Mouse (Mus musculus) intestine, postnatal 0 days (tissue): Measurements from ENCODE around the gene Olfr571. TPM values are rescaled to one million over a fixed set of nuclear protein-coding genes. Genes with fewer than 3 reads are reported as not detected.

Source experiments
- ATAC-seq: fragments of 200-750 bp; cut with Nextera tagmentation; 2 replicates; pipeline ENCODE4 v1.8.0; 2017; ENCODE audit warnings: mild to moderate bottlenecking, moderate TSS enrichment, moderate library complexity
- H3K27ac ChIP-seq: fragments of 300-500 bp; sonication (generic); 2 replicates; pipeline ENCODE4 v1.5.1; 2014; ENCODE audit warnings: mild to moderate bottlenecking, low read depth, low read length, moderate library complexity
- H3K27me3 ChIP-seq: fragments of 300-500 bp; sonication (generic); replicated peaks from 2 replicates; pipeline ENCODE4 v1.6.1; 2014; ENCODE audit warnings: low read length, mixed read lengths; ENCODE audit not compliant: control insufficient read depth, insufficient read depth
- H3K36me3 ChIP-seq: fragments of 300-500 bp; sonication (generic); 2 replicates; pipeline ENCODE4 v1.6.1; 2014; ENCODE audit warnings: mild to moderate bottlenecking, moderate library complexity; ENCODE audit not compliant: control insufficient read depth, insufficient read depth
- H3K4me1 ChIP-seq: fragments of 300-500 bp; sonication (generic); replicated peaks from 2 replicates; pipeline ENCODE4 v1.6.1; 2014; ENCODE audit warnings: antibody characterized with exemption, low read length, mixed read lengths; ENCODE audit not compliant: control insufficient read depth, insufficient read depth
- H3K4me2 ChIP-seq: fragments of 300-500 bp; sonication (generic); replicated peaks from 2 replicates; pipeline ENCODE4 v1.6.1; 2014; ENCODE audit warnings: low read depth, mild to moderate bottlenecking, moderate library complexity
- H3K4me3 ChIP-seq: fragments of 300-500 bp; sonication (generic); 2 replicates; pipeline ENCODE4 v1.5.1; 2014; ENCODE audit warnings: low read depth, low read length
- H3K9ac ChIP-seq: fragments of 300-500 bp; sonication (generic); 2 replicates; pipeline ENCODE4 v1.6.1; 2014; ENCODE audit warnings: mild to moderate bottlenecking, low read depth, low read length
- H3K9me3 ChIP-seq: fragments of 300-500 bp; sonication (generic); 2 replicates; pipeline ENCODE4 v1.6.1; 2016; ENCODE audit warnings: mixed run types; ENCODE audit not compliant: control insufficient read depth
- CTCF ChIP-seq: sonication (generic); IDR thresholded peaks from 2 replicates; pipeline ENCODE4 v1.5.1; 2016; ENCODE audit warnings: low read depth, mild to moderate bottlenecking, control low read depth, antibody characterized with exemption, moderate library complexity
- WGBS: fragments of 180-500 bp; shearing (Covaris S2); extraction: QIAGEN DNeasy Blood & Tissue Kit; methylation state at CpG from one replicate; pipeline ENCODE4 v1.1.7; 2014; 5-methylcytosine and 5-hydroxymethylcytosine counted together
- polyA plus RNA-seq: library from polyadenylated mRNA; unstranded; fragments of >200 nt; fragmentation: Nextera tagmentation; extraction: Ambion mirVana; gene quantifications from 2 replicates; pipeline ENCODE4 v1.2.1, GENCODE M21; 2015

The Olfr571 gene
- polyA plus RNA-seq, 1 experiment from 2014 or later = not detected

DNA sequence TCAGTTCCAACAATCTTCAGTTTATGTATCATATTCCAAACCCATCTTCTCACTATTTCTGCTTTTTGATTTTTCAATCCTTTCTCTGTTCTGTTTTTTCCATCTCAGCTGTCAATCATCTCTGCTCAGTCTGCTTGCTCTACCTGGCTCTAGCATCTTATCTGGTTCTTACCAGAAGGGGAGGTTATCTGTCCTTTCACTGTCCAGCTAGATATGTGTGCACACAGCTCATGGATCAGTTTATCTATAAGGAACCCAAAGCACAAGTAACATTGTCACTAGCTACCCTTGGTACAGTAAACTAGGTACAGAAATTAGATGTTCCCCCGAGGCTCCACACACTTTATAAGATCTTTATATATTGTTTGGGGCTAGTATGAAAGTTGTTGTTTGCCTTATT is 26.1 kb upstream of the Olfr571 start:
- 86% methylated on average over 1 of the region's 1 CpGs for WGBS
- TF ChIP-seq CTCF = no peak

DNA sequence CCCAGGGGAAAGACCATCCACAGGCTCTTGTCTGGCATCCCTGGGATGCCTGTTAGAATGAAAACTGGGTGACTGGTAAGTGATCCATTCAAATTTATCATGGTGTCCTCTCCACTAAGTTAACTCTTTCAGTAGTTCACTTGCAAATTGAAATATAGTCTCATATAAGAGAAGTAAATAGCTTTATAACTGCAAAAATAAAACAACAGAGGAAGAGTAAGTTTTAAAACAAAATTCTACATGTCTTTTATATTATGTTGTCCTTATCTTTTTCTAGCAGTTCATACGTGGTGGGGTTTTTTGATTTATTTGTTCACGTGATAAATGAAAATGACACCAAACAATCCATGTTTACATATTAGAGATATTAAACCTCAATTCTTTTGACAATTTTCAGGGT is 25.1 kb upstream of the Olfr571 start, which contains the start of gene Olfr573-ps1:
Gene Olfr573-ps1, minus strand, starts transcription at position 101 of the 400 bp plus-strand sequence.
- Histone ChIP-seq H3K4me2 (no peak within 1 kb of the TSS), H3K36me3 (no peaks in the 10 kb centered on the region), H3K4me3 (no peak within 1 kb of the TSS), H3K27me3 (no peaks in the 10 kb centered on the region), H3K4me1 (no peaks in the 10 kb centered on the region), H3K9ac (no peak within 1 kb of the TSS), H3K9me3 (no peaks in the 10 kb centered on the region), H3K27ac (no peak within 1 kb of the TSS)
- WGBS = 70% methylated on average over 2 of the region's 2 CpGs
- TF ChIP-seq CTCF = no peak
- ATAC-seq = no peak

More for the DNA sequence above, 26.1 kb upstream of the Olfr571 start:
- Histone ChIP-seq H3K9me3 (no peaks in the 10 kb centered on the region), H3K4me3 (no peak overlapping the region), H3K4me1 (no peaks in the 10 kb centered on the region), H3K27me3 (no peaks in the 10 kb centered on the region), H3K36me3 (no peaks in the 10 kb centered on the region), H3K27ac (no peak overlapping the region), H3K9ac (no peak overlapping the region), H3K4me2 (no peak overlapping the region)
- no peak for ATAC-seq

DNA sequence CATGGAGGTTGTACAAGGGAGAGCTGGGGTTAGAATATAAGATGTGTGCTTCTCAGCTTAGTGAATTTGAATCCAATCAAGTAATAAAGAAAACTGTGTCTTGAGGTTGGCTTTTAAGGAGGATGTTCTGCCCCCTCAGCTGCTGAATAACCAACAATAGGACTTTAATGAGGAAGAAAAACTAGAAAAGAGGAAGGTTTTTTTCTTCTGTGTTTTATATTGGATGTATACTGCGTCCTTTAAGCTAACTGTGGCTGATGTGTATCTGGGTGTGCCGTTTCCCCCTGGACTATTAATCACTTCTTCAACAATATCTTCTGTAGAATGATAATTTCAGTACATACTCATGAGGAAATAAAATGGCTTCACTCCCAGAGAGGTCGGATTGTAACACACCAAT is 9.8 kb upstream of the Olfr571 start:
- no peak overlapping the region for H3K27ac ChIP-seq
- no peak overlapping the region for H3K4me3 ChIP-seq
- no peak for TF ChIP-seq CTCF
- no peak for ATAC-seq
- no peaks in the 10 kb centered on the region for H3K4me1 ChIP-seq
- H3K9ac ChIP-seq = no peak overlapping the region
- H3K9me3 ChIP-seq = no peaks in the 10 kb centered on the region
- no peaks in the 10 kb centered on the region for H3K36me3 ChIP-seq
- no peaks in the 10 kb centered on the region for H3K27me3 ChIP-seq
- WGBS = 68% methylated on average over 3 of the region's 3 CpGs
- H3K4me2 ChIP-seq = no peak overlapping the region

DNA sequence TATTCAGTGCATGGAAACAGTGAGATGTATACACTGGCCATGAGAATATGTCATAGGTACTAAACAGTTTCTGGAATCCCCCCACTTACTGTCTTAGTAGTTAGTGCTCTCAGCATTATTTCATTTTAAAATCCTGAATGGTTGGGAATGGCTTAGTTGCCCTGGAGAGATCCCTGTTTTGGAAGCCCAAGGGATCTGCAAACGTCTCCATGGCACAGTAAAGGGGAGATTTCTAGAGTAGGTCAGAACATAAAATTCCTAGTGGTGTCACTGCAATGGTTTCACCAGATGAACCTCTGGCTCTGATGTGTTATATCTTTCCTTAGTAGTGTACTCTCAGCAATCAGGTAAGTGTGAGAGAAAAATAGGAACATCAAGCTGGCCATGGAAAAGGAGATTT is 6.8 kb upstream of the Olfr571 start, which contains the start of gene Olfr572:
Gene Olfr572, plus strand, starts transcription at position 301 of the 400 bp plus-strand sequence.
- no peak for TF ChIP-seq CTCF
- no peaks in the 10 kb centered on the region for H3K27me3 ChIP-seq
- WGBS = 56% methylated on average over 1 of the region's 1 CpGs

DNA sequence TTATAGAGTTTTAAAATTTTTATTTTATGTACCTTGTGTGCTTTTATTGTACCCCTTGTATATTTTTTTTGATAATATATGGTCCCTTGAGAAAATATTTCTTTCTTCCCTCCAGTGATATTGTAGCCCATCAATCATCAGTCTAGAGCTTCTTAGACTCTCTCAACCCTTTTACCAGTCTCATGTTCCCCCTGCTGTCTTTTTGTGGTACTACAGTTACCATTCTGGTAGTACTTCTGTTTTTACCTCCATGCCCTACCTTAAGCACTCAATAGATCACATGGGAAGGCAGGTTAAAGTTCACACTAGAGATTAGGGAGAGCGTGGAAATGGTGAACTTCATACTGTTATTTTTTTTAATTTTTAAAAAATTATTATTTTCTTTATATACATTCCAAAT is 2.3 kb upstream of the Olfr571 start:
- Histone ChIP-seq H3K27me3 (no peaks in the 10 kb centered on the region), H3K36me3 (no peaks in the 10 kb centered on the region), H3K4me1 (no peaks in the 10 kb centered on the region), H3K27ac (no peak overlapping the region), H3K4me3 (no peak overlapping the region), H3K9ac (no peak overlapping the region), H3K9me3 (no peaks in the 10 kb centered on the region), H3K4me2 (no peak overlapping the region)
- peak; percentile 79 for TF ChIP-seq CTCF
- WGBS = 10% methylated on average over 1 of the region's 1 CpGs
- ATAC-seq = no peak

More for the DNA sequence above, 6.8 kb upstream of the Olfr571 start, which contains the start of gene Olfr572:
- no peak within 1 kb of the TSS for H3K4me2 ChIP-seq
- no peaks in the 10 kb centered on the region for H3K9me3 ChIP-seq
- H3K4me3 ChIP-seq = no peak within 1 kb of the TSS
- H3K36me3 ChIP-seq = no peaks in the 10 kb centered on the region
- ATAC-seq = no peak
- no peaks in the 10 kb centered on the region for H3K4me1 ChIP-seq
- no peak within 1 kb of the TSS for H3K9ac ChIP-seq
- no peak within 1 kb of the TSS for H3K27ac ChIP-seq

DNA sequence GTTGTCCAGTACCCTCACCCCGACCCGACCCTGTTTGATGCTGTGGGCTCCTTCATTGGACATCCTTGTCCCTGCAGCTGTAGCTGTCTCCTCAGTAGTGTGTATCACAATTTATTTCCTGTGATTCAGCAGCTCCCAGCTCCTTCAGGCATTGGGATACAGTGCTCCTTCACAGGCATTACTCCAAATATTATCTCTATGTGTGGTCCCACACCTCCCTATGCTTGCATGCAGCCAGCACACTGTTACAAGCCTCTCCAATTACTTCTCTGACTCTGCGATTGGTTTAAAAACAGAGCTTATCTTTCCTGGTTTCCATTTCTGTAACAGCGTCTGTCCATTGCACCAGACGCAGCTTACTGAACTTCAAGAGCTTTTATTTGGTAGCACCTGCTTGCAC is 931 bp downstream of the Olfr571 start:
- H3K27ac ChIP-seq = no peak overlapping the region
- no peaks in the 10 kb centered on the region for H3K36me3 ChIP-seq
- no peak overlapping the region for H3K4me2 ChIP-seq
- no peak overlapping the region for H3K9ac ChIP-seq
- no peak for ATAC-seq
- no peak overlapping the region for H3K4me3 ChIP-seq
- WGBS = 46% methylated on average over 5 of the region's 5 CpGs
- no peaks in the 10 kb centered on the region for H3K9me3 ChIP-seq
- TF ChIP-seq CTCF = no peak
- H3K27me3 ChIP-seq = no peaks in the 10 kb centered on the region
- no peaks in the 10 kb centered on the region for H3K4me1 ChIP-seq

DNA sequence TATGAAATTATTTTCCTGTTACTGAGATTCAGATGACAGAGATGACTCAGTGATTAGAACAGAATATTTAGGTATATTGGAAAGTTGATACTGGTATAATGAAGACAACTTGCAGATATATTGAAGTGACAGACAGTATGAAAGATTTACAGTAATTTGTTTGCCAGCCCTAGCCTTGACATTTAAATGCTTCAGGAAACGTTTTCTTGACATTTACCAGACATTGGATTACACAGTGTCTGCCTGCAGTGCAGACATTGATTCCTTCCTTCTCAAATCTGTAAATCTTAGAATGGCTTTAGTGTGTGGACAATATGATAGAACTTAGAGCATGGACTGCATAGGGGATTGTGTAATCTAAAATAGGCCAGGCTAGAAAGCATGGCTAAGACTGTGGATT is 2.1 kb downstream of the Olfr571 start:
- H3K4me1 ChIP-seq = no peaks in the 10 kb centered on the region
- no peak overlapping the region for H3K4me3 ChIP-seq
- H3K36me3 ChIP-seq = no peaks in the 10 kb centered on the region
- no peaks in the 10 kb centered on the region for H3K27me3 ChIP-seq
- WGBS = 20% methylated on average over 1 of the region's 1 CpGs
- H3K9ac ChIP-seq = no peak overlapping the region
- no peaks in the 10 kb centered on the region for H3K9me3 ChIP-seq
- H3K4me2 ChIP-seq = no peak overlapping the region
- no peak for TF ChIP-seq CTCF
- ATAC-seq = no peak
- H3K27ac ChIP-seq = no peak overlapping the region
